Comparison of ENCODE assay signal across 18 mouse cellular contexts in the genomic region with DNA sequence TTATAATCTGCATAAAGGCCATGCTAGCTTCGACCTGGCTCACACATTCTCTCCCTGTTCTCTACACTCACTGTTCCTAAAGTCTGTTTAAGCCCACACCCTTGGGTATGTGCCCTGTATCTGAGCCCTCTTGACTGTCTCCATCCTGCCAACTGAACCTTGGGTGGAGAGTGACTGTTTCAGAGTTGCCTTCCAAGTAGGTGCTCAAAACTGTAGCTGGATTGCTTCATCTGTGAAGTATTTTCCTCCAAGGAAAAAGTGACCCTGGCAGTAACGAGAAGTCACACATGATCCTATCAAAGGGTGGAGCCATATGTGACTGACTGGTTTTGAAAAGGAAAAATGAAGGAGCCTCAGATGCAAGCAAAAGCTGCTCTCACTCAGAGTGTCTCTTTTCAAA.
"Had no signal": no experiment of that assay in that cellular context is flagged by ENCODE, and none has a peak within 500 bp of the region (broad histone marks: within the 10 kb centered on the region; RNA-seq: fewer than 3 reads in every experiment).

No protein-coding gene starts in this region.

- H3K27ac ChIP-seq: layer of hippocampus, adult 2 months; liver, embryonic 12.5 days; macrophage; midbrain, embryonic 12.5 days; neural tube, embryonic 13.5 days; stomach, embryonic 15.5 days had no signal

- H3K4me1 ChIP-seq: liver, embryonic 12.5 days; megakaryocyte, embryonic 14.5 days; midbrain, embryonic 12.5 days; neural tube, embryonic 13.5 days had no signal

- H3K4me3 ChIP-seq: layer of hippocampus, adult 2 months; liver, embryonic 12.5 days; megakaryocyte, embryonic 14.5 days; midbrain, embryonic 12.5 days; neural tube, embryonic 13.5 days; stomach, embryonic 15.5 days had no signal

- H3K9ac ChIP-seq: liver, embryonic 12.5 days; midbrain, embryonic 12.5 days; neural tube, embryonic 13.5 days; stomach, embryonic 15.5 days had no signal

- DNase-seq: kidney, adult 11 months; kidney, adult 9 months; kidney, postnatal 10 days; kidney, postnatal 4 days; left cerebral cortex, postnatal 4 days; retina, postnatal 1 day; right cerebral cortex, postnatal 4 days; spleen, adult 18-20 months; thymus, postnatal 36 days had no signal

- H3K4me2 ChIP-seq: liver, embryonic 12.5 days; midbrain, embryonic 12.5 days; neural tube, embryonic 13.5 days; stomach, embryonic 15.5 days had no signal

- H3K27me3 ChIP-seq: liver, embryonic 12.5 days; midbrain, embryonic 12.5 days; neural tube, embryonic 13.5 days; stomach, embryonic 15.5 days had no signal

- ATAC-seq: inflammation-experienced regulatory T-cells, adult 6 months; liver, embryonic 12.5 days; midbrain, embryonic 16.5 days had no signal

- H3K36me3 ChIP-seq: liver, embryonic 12.5 days; midbrain, embryonic 12.5 days; neural tube, embryonic 13.5 days; stomach, embryonic 15.5 days had no signal

- H3K9me3 ChIP-seq: liver, embryonic 12.5 days; megakaryocyte, embryonic 14.5 days; midbrain, embryonic 12.5 days; neural tube, embryonic 13.5 days; stomach, embryonic 15.5 days had no signal
